Mouse (Mus musculus) liver, postnatal 0 days (tissue): ENCODE data around the gene Atl1. TPM values are rescaled to one million over a fixed set of nuclear protein-coding genes. Genes with fewer than 3 reads are reported as not detected.

Source experiments
- ATAC-seq: fragments of 200-750 bp; cut with Nextera tagmentation; 2 replicates; pipeline ENCODE4 v1.8.0; 2017; ENCODE audit warnings: mild to moderate bottlenecking, moderate library complexity
- DNase-seq: peaks from one replicate; pipeline ENCODE4 v3.0.0-alpha.2; 2016
- H3K27ac ChIP-seq: fragments of 300-500 bp; sonication (generic); 2 replicates; pipeline ENCODE4 v1.5.1; 2014; ENCODE audit warnings: antibody characterized with exemption, moderate library complexity, mild to moderate bottlenecking, low read depth
- H3K27me3 ChIP-seq: fragments of 300-500 bp; sonication (generic); 2 replicates; pipeline ENCODE4 v1.6.1; 2014; ENCODE audit warnings: low read length, control low read depth, mixed read lengths; ENCODE audit not compliant: insufficient read depth
- H3K36me3 ChIP-seq: fragments of 300-500 bp; sonication (generic); replicated peaks from 2 replicates; pipeline ENCODE4 v1.6.1; 2014; ENCODE audit warnings: mild to moderate bottlenecking, control low read depth, low read length, moderate library complexity, mixed read lengths; ENCODE audit not compliant: insufficient read depth
- H3K4me1 ChIP-seq: fragments of 300-500 bp; sonication (generic); 2 replicates; pipeline ENCODE4 v1.6.1; 2014; ENCODE audit warnings: antibody characterized with exemption, mild to moderate bottlenecking, control low read depth; ENCODE audit not compliant: insufficient read depth
- H3K4me2 ChIP-seq: fragments of 300-500 bp; sonication (generic); 2 replicates; pipeline ENCODE4 v1.6.1; 2014; ENCODE audit warnings: low read depth, mild to moderate bottlenecking, low read length, moderate library complexity, mixed read lengths
- H3K4me3 ChIP-seq: fragments of 300-500 bp; sonication (generic); 2 replicates; pipeline ENCODE4 v1.5.1; 2014; ENCODE audit warnings: low read depth, low read length
- H3K9ac ChIP-seq: fragments of 300-500 bp; sonication (generic); replicated peaks from 2 replicates; pipeline ENCODE4 v1.6.1; 2014; ENCODE audit warnings: mild to moderate bottlenecking, moderate library complexity
- H3K9me3 ChIP-seq: fragments of 300-500 bp; sonication (generic); 2 replicates; pipeline ENCODE4 v1.6.1; 2016; ENCODE audit warnings: mild to moderate bottlenecking, control low read depth, low read length, mixed read lengths
- CTCF ChIP-seq: sonication (generic); IDR thresholded peaks from 2 replicates; pipeline ENCODE4 v1.5.1; 2016; ENCODE audit warnings: antibody characterized with exemption, low read depth
- EP300 ChIP-seq: IDR thresholded peaks from 2 replicates; pipeline ENCODE4 v1.6.1; 2016; ENCODE audit warnings: antibody characterized with exemption, low read depth, mild to moderate bottlenecking
- WGBS: fragments of 180-500 bp; shearing (Covaris S2); extraction: QIAGEN DNeasy Blood & Tissue Kit; methylation state at CpG from one replicate; pipeline ENCODE4 v1.1.7; 2014; ENCODE audit not compliant: insufficient replicate concordance; 5-methylcytosine and 5-hydroxymethylcytosine counted together
- polyA plus RNA-seq: library from polyadenylated mRNA; unstranded; fragments of >200 nt; fragmentation: Nextera tagmentation; extraction: Ambion mirVana; gene quantifications from 2 replicates; pipeline ENCODE4 v1.2.1, GENCODE M21; 2015

Gene Atl1
- polyA plus RNA-seq, 1 experiment from 2014 or later, result 1.0 TPM

- H3K36me3 ChIP-seq, result no peaks in the 10 kb centered on the region
- 65% methylated on average over 2 of the region's 2 CpGs for WGBS
- 0 out of 2 replicates have a peak, but pooled peaks cover 4% of the 10 kb centered on the region for H3K4me1 ChIP-seq
- H3K27ac ChIP-seq, result no peak overlapping the region
- no peak overlapping the region for H3K4me3 ChIP-seq
- H3K9me3 ChIP-seq, result no peaks in the 10 kb centered on the region
- H3K9ac ChIP-seq, result no peak overlapping the region
- no peaks in the 10 kb centered on the region for H3K27me3 ChIP-seq
- no peak overlapping the region for H3K4me2 ChIP-seq
- DNase-seq, result no peak
- ATAC-seq, result no peak
- no peak for TF ChIP-seq EP300
- TF ChIP-seq CTCF, result peak; percentile 35
These were observed 46.9 kb downstream of the Atl1 start for GRCm38 (mm10) chr12:69939291-69939690.

- no peak for DNase-seq
These were observed 49.4 kb downstream of the Atl1 start for GRCm38 (mm10) chr12:69941655-69942329.

GRCm38 (mm10) chr12:69945861-69946260 is 53.4 kb downstream of the Atl1 start:
- no peaks in the 10 kb centered on the region for H3K36me3 ChIP-seq
- H3K27ac ChIP-seq, result no peak overlapping the region
- 77% methylated on average over 5 of the region's 5 CpGs for whole genome bisulfite sequencing

More at GRCm38 (mm10) chr12:69941655-69942329, 49.4 kb downstream of the Atl1 start:
- Histone ChIP-seq H3K27me3 (no peaks in the 10 kb centered on the region), H3K4me1 (peaks cover 10% of the 10 kb centered on the region; the same call in 1 of the 2 replicates), H3K9me3 (no peaks in the 10 kb centered on the region), H3K36me3 (no peaks in the 10 kb centered on the region), H3K9ac (no peak overlapping the region), H3K4me3 (no peak overlapping the region), H3K4me2 (no peak overlapping the region), H3K27ac (peak overlapping the region; percentile 69)
- ATAC-seq, result peak; percentile 76
- TF ChIP-seq CTCF (peak; percentile 9; the same call in 1 of the 2 replicates), EP300 (peak; percentile 52; the same call in 1 of the 2 replicates)
- WGBS, result 41% methylated on average over 1 of the region's 1 CpGs

GRCm38 (mm10) chr12:69947502-69947901 is 55.1 kb downstream of the Atl1 start:
- Histone ChIP-seq H3K36me3 (no peaks in the 10 kb centered on the region), H3K4me2 (no peak overlapping the region), H3K9me3 (no peaks in the 10 kb centered on the region), H3K27ac (no peak overlapping the region), H3K9ac (no peak overlapping the region), H3K27me3 (no peaks in the 10 kb centered on the region), H3K4me1 (peaks cover 8% of the 10 kb centered on the region; the same call in 1 of the 2 replicates), H3K4me3 (no peak overlapping the region)
- ATAC-seq (no peak), DNase-seq (no peak)
- WGBS, result 56% methylated on average over 3 of the region's 3 CpGs
- no peak for TF ChIP-seq CTCF
- TF ChIP-seq EP300, result no peak

More at GRCm38 (mm10) chr12:69945861-69946260, 53.4 kb downstream of the Atl1 start:
- Histone ChIP-seq H3K4me3 (no peak overlapping the region), H3K9ac (no peak overlapping the region), H3K4me1 (peaks cover 11% of the 10 kb centered on the region; the same call in 1 of the 2 replicates), H3K27me3 (no peaks in the 10 kb centered on the region), H3K9me3 (no peaks in the 10 kb centered on the region), H3K4me2 (no peak overlapping the region)
- TF ChIP-seq EP300 (no peak), CTCF (no peak)
- DNase-seq, result no peak
- peak; percentile 86 for ATAC-seq

- no peak for TF ChIP-seq CTCF
- TF ChIP-seq EP300, result no peak
- Histone ChIP-seq H3K9me3 (no peaks in the 10 kb centered on the region), H3K27me3 (no peaks in the 10 kb centered on the region), H3K4me1 (no peaks in the 10 kb centered on the region), H3K4me3 (no peak overlapping the region), H3K9ac (no peak overlapping the region), H3K4me2 (no peak overlapping the region), H3K36me3 (peaks cover 18% of the 10 kb centered on the region), H3K27ac (no peak overlapping the region)
- peak; percentile 72 for ATAC-seq
- no peak for DNase-seq
- 43% methylated on average over 2 of the region's 2 CpGs for WGBS
These were observed 65.0 kb downstream of the Atl1 start for GRCm38 (mm10) chr12:69957378-69957777.

- Histone ChIP-seq H3K27me3 (no peaks in the 10 kb centered on the region), H3K4me2 (no peak overlapping the region), H3K9me3 (no peaks in the 10 kb centered on the region), H3K4me1 (no peaks in the 10 kb centered on the region), H3K9ac (no peak overlapping the region), H3K36me3 (peaks cover 50% of the 10 kb centered on the region), H3K4me3 (no peak overlapping the region), H3K27ac (no peak overlapping the region)
- 41% methylated on average over 4 of the region's 4 CpGs for whole genome bisulfite sequencing
- no peak for TF ChIP-seq EP300
- TF ChIP-seq CTCF, result peak; percentile 84
- DNase-seq (peak; percentile 64), ATAC-seq (peak; percentile 76)
These were observed 70.1 kb downstream of the Atl1 start for GRCm38 (mm10) chr12:69962468-69962867.
